Mouse (Mus musculus): ENCODE measurements at regions not wholly inside any gene's neighbourhood (a gene's known extent, or its start where the extent isn't known, plus 50 kb on each side); places are given as distances from the start of the nearest gene placed in this dataset.
A peak's percentile ranks its signal among the peaks of the same experiment; 100 is the strongest.
"Not testable (repeated sequence)": the region's sequence is repeated elsewhere in the genome, so short reads cannot be mapped to it uniquely, and the experiment has no call there.

DNA sequence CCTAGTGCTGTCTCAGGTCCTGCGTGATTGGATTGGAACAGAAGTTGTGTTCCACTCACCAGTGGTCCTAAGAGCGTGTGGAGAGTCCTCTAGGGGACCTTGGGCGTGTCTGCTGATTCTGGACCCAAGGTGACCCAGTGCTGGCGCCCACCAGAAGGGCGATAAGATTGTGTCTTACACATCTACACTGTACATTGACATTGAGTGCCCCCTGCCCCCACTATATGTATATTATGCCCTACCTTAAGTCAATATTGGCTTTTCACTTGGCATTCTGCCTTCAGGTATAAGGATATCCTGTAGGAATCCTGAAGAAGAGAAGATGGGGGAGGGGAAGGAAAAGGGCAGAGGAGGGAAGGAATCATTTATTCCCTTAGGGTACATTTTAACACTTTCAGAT lies 260.2 kb upstream of the Rgs17 start:
- no peaks in the 10 kb centered on the region for H3K9me3 ChIP-seq (replicated peaks; ENCODE audit: control insufficient read depth, low read length)
- no peaks in the 10 kb centered on the region for H3K4me1 ChIP-seq (ENCODE audit: control insufficient read depth, insufficient read depth)
- ATAC-seq (ENCODE audit: insufficient read depth, low read depth): no peak
- no peak overlapping the region for H3K9ac ChIP-seq (replicated peaks; ENCODE audit: low read depth, low read length)
- no peak overlapping the region for H3K4me3 ChIP-seq (ENCODE audit: low read depth, low read length)
- no peaks in the 10 kb centered on the region for H3K27me3 ChIP-seq (ENCODE audit: control insufficient read depth, insufficient read depth, low read length)
- TF ChIP-seq EP300 (IDR thresholded peaks at IDR 0.05; ENCODE audit: low read depth) (no peak), CTCF (IDR thresholded peaks at IDR 0.05; ENCODE audit: low read depth) (no peak)
- WGBS: 65% methylated on average over 5 of the region's 5 CpGs
- H3K4me2 ChIP-seq (ENCODE audit: low read depth, low read length): no peak overlapping the region
- H3K27ac ChIP-seq (ENCODE audit: low read depth): no peak overlapping the region
- DNase-seq (ENCODE audit: low spot score): no peak
- no peaks in the 10 kb centered on the region for H3K36me3 ChIP-seq (replicated peaks; ENCODE audit: control insufficient read depth, insufficient read depth, low read length)

DNA sequence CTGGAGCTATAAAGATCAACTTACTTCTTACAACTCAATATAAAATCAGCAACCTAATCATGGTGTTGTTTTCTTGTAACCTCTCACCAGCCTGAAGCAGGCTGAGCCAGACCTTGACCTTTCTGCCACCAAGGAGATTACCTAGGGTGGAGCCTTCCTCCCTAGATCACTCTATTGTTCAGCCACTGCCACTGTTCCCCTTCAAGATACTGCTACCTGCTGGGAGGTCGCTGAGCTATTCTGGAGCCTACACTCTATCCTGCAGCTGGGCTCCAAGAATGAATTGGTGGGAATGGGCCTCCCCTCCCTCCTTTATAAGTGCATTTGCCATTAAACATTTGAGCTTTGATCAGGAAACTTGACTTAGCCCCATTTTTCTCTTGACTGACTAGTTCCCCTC lies 242.1 kb upstream of the Rgs17 start:
- ATAC-seq (ENCODE audit: insufficient read depth, low read depth); H3K9me3 ChIP-seq (replicated peaks; ENCODE audit: control insufficient read depth, low read length); H3K27me3 ChIP-seq (ENCODE audit: control insufficient read depth, insufficient read depth, low read length); H3K4me2 ChIP-seq (ENCODE audit: low read depth, low read length); H3K36me3 ChIP-seq (replicated peaks; ENCODE audit: control insufficient read depth, insufficient read depth, low read length); H3K27ac ChIP-seq (ENCODE audit: low read depth); DNase-seq (ENCODE audit: low spot score); H3K9ac ChIP-seq (replicated peaks; ENCODE audit: low read depth, low read length); H3K4me3 ChIP-seq (ENCODE audit: low read depth, low read length); H3K4me1 ChIP-seq (ENCODE audit: control insufficient read depth, insufficient read depth): not testable (repeated sequence)
- WGBS: 6% methylated on average over 1 of the region's 1 CpGs

DNA sequence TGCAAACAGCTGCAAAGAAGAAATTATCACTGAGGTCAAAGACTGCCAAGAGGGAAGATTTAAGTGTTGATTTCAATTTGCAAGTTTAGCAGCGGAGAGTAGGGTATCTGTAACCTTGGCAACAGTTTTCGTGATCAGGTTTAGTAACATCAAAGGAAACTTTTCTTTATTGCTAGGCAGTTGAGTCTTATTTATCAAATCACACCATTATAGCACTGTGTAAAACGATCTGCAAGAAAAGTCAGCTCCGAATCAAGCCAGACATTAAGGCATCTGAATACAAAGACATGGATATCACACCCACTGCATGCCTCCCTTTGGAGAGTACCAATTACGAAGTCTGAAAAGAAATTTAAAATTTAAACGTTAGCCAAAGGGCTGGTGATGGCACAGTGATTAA lies 234.7 kb upstream of the Rgs17 start:
- Histone ChIP-seq H3K4me1 (ENCODE audit: control insufficient read depth, insufficient read depth) (no peaks in the 10 kb centered on the region), H3K9me3 (replicated peaks; ENCODE audit: control insufficient read depth, low read length) (no peaks in the 10 kb centered on the region), H3K9ac (replicated peaks; ENCODE audit: low read depth, low read length) (no peak overlapping the region), H3K36me3 (replicated peaks; ENCODE audit: control insufficient read depth, insufficient read depth, low read length) (no peaks in the 10 kb centered on the region), H3K4me3 (ENCODE audit: low read depth, low read length) (no peak overlapping the region), H3K27ac (ENCODE audit: low read depth) (no peak overlapping the region), H3K4me2 (ENCODE audit: low read depth, low read length) (no peak overlapping the region), H3K27me3 (ENCODE audit: control insufficient read depth, insufficient read depth, low read length) (no peaks in the 10 kb centered on the region)
- DNase-seq (ENCODE audit: low spot score): no peak
- WGBS: 59% methylated on average over 6 of the region's 6 CpGs
- TF ChIP-seq EP300 (IDR thresholded peaks at IDR 0.05; ENCODE audit: low read depth) (no peak), CTCF (IDR thresholded peaks at IDR 0.05; ENCODE audit: low read depth) (no peak)
- ATAC-seq (ENCODE audit: insufficient read depth, low read depth): no peak

DNA sequence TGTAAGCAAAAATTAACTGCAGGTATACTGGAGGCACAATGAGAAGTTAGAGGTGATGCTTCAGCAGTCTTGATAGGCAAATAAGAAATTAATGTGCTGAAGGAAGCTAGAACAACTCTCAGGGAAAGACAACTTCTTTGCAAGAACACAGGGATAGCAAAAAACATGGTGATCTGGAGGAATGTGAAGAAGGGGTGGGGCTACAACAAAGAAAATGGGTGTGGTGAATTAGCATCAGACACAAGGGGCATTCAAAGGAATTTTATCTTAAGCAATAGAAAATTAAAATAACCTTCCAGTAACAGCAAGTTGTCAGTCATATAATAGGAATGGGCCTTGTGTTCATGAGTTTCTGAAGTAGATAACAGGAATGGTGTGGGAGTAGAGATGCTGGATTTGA lies 211.9 kb upstream of the Rgs17 start:
- Histone ChIP-seq H3K4me1 (ENCODE audit: control insufficient read depth, insufficient read depth) (no peaks in the 10 kb centered on the region), H3K4me2 (ENCODE audit: low read depth, low read length) (no peak overlapping the region), H3K27me3 (ENCODE audit: control insufficient read depth, insufficient read depth, low read length) (no peaks in the 10 kb centered on the region), H3K9ac (replicated peaks; ENCODE audit: low read depth, low read length) (no peak overlapping the region), H3K36me3 (replicated peaks; ENCODE audit: control insufficient read depth, insufficient read depth, low read length) (no peaks in the 10 kb centered on the region), H3K9me3 (replicated peaks; ENCODE audit: control insufficient read depth, low read length) (no peaks in the 10 kb centered on the region), H3K4me3 (ENCODE audit: low read depth, low read length) (no peak overlapping the region), H3K27ac (ENCODE audit: low read depth) (no peak overlapping the region)
- ATAC-seq (ENCODE audit: insufficient read depth, low read depth): no peak
- no peak for DNase-seq (ENCODE audit: low spot score)
- TF ChIP-seq EP300 (IDR thresholded peaks at IDR 0.05; ENCODE audit: low read depth) (no peak), CTCF (IDR thresholded peaks at IDR 0.05; ENCODE audit: low read depth) (no peak)

DNA sequence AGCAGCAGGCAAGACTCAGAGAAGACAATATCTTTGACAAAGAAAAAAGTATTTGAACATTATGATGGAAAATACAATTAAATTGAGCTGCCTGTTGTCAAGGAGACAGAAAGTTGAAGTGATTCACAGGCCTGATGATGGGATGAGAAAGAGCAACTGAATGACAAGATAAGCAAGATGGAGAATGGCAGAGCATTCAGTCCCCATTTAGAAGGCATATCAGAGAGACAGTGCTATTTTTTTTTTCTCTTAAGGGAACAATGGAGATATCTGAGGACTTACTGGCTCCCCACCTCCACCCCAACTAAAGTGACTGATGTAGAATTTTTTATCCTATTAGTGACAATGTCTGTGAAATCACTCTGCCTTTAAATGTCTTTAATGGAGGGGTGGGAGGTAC lies 202.2 kb upstream of the Rgs17 start:
- not testable (repeated sequence) for H3K4me2 ChIP-seq (ENCODE audit: low read depth, low read length); DNase-seq (ENCODE audit: low spot score); H3K9ac ChIP-seq (replicated peaks; ENCODE audit: low read depth, low read length); H3K27ac ChIP-seq (ENCODE audit: low read depth); H3K4me3 ChIP-seq (ENCODE audit: low read depth, low read length); H3K27me3 ChIP-seq (ENCODE audit: control insufficient read depth, insufficient read depth, low read length); H3K9me3 ChIP-seq (replicated peaks; ENCODE audit: control insufficient read depth, low read length); H3K36me3 ChIP-seq (replicated peaks; ENCODE audit: control insufficient read depth, insufficient read depth, low read length); H3K4me1 ChIP-seq (ENCODE audit: control insufficient read depth, insufficient read depth); ATAC-seq (ENCODE audit: insufficient read depth, low read depth)

DNA sequence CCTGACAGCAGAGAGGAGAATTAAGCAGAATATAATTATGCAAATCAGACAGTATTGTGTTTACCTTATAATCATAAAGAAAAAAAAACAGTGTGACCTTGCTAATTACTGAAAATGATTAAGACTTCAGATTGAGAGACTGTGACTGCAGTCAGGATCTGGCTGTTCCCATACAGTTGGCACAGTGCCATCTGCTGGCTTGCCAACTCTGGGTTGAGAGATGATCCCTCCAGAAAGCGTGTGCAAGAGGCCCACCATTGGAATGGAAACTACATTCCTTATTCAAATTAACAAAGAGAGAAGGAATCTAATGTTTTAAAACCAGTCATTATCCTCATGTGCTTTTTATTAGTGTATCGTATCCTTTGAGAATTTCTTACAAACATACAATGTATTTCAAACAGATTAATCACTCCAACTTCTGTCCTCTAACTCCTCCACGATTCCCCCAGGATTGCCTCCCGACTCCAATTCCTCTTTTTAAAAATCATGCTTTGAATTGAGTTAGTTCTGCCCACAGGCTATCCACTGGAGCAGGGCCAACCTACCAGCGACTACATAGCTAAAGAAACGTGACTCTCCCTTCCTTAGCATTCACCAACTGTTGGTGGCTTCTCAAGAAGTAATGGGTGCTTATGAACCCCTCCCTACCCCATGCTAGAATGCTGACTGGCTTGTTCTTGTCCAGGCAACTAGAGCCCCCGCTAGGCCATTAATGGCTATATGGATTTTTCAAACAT lies 192.9 kb upstream of the Rgs17 start:
- Histone ChIP-seq H3K9ac (replicated peaks; ENCODE audit: low read depth, low read length) (no peak overlapping the region), H3K4me3 (ENCODE audit: low read depth, low read length) (no peak overlapping the region), H3K27ac (ENCODE audit: low read depth) (no peak overlapping the region), H3K36me3 (replicated peaks; ENCODE audit: control insufficient read depth, insufficient read depth, low read length) (no peaks in the 10 kb centered on the region), H3K9me3 (replicated peaks; ENCODE audit: control insufficient read depth, low read length) (no peaks in the 10 kb centered on the region), H3K4me1 (ENCODE audit: control insufficient read depth, insufficient read depth) (no peaks in the 10 kb centered on the region; the same call in 1 of the 2 replicates), H3K4me2 (ENCODE audit: low read depth, low read length) (no peak overlapping the region), H3K27me3 (ENCODE audit: control insufficient read depth, insufficient read depth, low read length) (no peaks in the 10 kb centered on the region)
- peak; percentile 23 for DNase-seq (ENCODE audit: low spot score)
- ATAC-seq (ENCODE audit: insufficient read depth, low read depth): no peak
- WGBS: 58% methylated on average over 7 of the region's 7 CpGs
- no peak for TF ChIP-seq EP300 (IDR thresholded peaks at IDR 0.05; ENCODE audit: low read depth)
- TF ChIP-seq CTCF (IDR thresholded peaks at IDR 0.05; ENCODE audit: low read depth): no peak
